Mouse (Mus musculus) ZHBTc4 (cell line): Measurements from ENCODE around the gene Dennd2a.
A peak's percentile ranks its signal among the peaks of the same experiment; 100 is the strongest.
"Not testable (repeated sequence)": the region's sequence is repeated elsewhere in the genome, so short reads cannot be mapped to it uniquely, and the experiment has no call there.

Experiments used
- DNase-seq: peaks from one replicate; pipeline ENCODE4 v3.0.0-alpha.2; 2011; ENCODE audit warnings: low read depth, low spot score

Dennd2a gene

GRCm38 (mm10) chr6:39419851-39420721, 137.6 kb downstream of the Dennd2a start, which contains the start of gene Mkrn1:
Mkrn1 (minus strand) TSS chr6:39420462.
- peak; percentile 99 for DNase-seq

GRCm38 (mm10) chr6:39419386-39419850, 138.2 kb downstream of the Dennd2a start:
- DNase-seq = no peak

GRCm38 (mm10) chr6:39416654-39417053, 141.0 kb downstream of the Dennd2a start:
- DNase-seq = not testable (repeated sequence)

GRCm38 (mm10) chr6:39415762-39416161, 141.9 kb downstream of the Dennd2a start:
- peak; percentile 91 for DNase-seq

- DNase-seq = no peak
These were observed 143.6 kb downstream of the Dennd2a start for GRCm38 (mm10) chr6:39414106-39414505.
